Mouse (Mus musculus) adrenal gland, postnatal 25 days (tissue): ENCODE results near the gene Arel1. TPM values are rescaled to one million over a fixed set of nuclear protein-coding genes. Genes with fewer than 3 reads are reported as not detected.

Experiments
- DNase-seq: peaks from one replicate; pipeline ENCODE4 v3.0.0; 2021; ENCODE audit warnings: mixed read lengths
- total RNA-seq: library from RNA; stranded (reverse); gene quantifications from 2 replicates; pipeline ENCODE4 v1.2.3, GENCODE M21; 2021

Gene Arel1
- total RNA-seq, 1 experiment from 2014 or later, result 37.3 TPM

DNA sequence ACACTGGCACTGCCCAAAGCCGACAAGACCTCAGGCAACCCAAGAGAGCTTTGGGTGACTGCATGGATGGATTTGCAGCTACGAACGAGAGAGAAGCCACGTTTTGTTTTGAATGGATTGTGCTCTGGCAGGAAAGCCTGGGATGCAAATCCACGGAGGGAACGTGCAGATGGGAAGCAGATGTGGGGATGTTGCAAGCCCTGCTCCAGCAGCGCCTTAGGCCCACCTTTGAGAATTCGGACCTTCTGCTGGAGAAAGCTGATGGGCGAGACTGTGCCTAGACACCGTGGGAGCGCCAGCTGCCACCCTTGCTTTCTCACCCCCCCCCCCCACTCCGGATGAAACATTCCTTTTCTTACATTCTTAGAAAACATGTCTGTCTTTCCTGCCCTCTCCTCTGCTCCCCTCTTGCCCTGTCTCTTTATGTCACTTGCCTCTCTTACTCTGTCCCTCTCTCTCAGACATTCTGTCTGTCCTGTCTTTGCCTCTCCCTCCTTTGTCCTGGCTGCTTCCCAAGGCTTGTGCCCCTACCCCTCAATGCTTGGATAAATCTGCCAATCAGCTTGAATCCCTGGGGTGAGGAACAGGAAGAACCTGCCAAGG lies 63.6 kb downstream of the Arel1 start:
- no peak for DNase-seq

DNA sequence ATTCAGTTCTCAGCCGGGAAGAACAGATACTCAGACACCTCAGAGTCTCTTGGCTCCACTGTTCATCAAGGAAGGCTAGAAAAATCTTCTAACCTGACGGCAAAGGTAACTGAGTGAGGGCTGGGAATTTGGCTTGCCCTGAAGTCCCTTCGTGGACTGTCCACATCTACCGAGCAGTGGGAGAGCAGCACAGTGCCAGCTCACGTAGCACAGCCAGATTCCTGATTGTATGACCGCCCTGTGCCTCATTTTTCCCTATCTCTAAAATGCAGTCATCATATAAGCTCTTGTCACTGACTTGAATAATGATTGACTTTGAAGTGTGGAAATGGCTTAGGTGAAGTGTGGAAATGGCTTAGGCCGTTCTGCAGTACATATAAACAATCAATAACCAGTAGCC lies 66.3 kb downstream of the Arel1 start:
- no peak for DNase-seq

DNA sequence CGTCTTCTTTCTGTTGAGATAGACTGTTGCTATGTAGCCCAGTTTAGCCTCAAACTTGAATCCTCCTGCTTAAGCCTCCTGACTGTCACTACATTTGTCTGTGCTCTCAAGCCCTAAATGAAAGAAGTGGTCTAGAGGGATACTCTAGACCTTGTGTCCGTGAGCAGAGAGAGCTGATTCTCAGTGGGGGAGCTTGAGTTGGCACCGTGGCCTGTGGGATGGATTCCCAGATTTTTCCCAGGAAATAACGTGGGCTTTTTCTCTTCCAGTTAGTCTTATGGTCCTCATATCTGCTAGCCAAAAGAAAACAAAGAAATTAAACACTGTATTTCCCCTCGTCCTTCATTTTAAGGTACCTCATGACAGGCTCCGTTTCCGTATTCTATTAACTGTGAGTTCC lies 70.4 kb downstream of the Arel1 start:
- DNase-seq, result no peak

GRCm38 (mm10) chr12:84897322-84897721 lies 73.4 kb downstream of the Arel1 start:
- no peak for DNase-seq

DNA sequence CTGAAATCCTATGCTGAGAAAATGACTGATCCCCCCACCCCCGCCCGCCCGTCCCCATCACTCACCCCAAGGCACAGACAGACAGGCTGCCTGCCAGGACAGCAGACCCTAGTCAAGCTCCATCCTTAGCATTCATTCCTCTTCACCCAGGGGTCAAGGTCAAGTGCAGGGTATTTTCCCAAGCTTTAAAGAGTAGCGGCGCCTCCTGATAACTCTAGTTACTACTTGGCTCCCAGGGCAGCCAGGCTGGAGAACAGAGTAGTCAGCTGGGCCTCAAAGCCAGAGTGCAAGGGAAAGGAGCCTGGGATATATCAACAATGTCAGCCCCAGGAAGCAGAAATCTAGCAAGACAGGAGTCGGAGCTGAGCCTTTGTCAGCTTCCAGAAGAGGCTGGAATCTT lies 74.5 kb downstream of the Arel1 start:
- DNase-seq, result no peak

DNA sequence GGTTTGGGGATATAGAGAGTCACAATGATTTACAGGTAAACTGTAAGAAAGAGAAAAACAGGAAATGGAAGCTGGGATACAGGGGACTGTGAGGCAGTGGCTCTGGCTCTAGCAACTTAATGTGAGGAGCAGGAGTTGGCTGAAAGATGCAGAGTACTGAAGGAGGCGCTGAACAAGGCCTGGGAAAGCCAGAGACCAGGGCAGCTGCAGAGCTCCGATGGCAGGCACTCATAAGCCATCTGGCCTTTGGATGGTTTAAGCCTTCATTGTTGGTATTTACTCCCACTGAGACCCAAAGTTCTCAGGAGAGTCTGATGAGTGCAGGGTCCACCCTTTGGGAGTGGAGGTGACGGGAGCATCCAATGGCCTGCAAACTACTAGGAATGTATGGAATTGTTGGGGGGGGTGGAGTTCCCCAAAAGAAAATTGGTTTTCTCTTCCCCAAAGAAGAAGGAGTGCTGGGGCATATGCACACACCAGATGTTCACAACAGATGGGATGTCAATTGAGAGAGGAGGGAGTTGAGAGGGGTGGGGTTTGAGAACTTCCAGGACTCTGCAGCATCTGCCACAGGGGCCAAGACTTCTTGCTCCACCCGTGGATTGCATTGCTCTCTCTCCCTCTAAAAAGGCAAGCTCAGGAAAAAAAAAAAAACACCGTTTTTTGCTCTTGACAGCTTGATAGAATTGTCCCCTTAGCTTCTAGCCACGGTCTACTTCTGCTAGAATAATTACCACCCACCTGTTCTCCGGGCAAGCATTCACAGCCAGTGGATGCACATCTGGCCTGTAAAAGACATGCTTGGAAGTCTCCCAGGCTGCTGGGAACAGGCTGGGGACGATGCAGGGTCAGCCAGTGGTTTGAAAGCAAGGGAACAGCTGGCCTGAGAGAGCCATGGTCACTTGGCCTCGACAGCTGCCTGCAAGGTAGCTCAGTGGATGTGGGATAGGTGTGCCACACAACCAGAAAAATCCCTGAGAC lies 76.8 kb downstream of the Arel1 start:
- no peak for DNase-seq

GRCm38 (mm10) chr12:84890289-84890688 lies 80.4 kb downstream of the Arel1 start:
- DNase-seq, result no peak

DNA sequence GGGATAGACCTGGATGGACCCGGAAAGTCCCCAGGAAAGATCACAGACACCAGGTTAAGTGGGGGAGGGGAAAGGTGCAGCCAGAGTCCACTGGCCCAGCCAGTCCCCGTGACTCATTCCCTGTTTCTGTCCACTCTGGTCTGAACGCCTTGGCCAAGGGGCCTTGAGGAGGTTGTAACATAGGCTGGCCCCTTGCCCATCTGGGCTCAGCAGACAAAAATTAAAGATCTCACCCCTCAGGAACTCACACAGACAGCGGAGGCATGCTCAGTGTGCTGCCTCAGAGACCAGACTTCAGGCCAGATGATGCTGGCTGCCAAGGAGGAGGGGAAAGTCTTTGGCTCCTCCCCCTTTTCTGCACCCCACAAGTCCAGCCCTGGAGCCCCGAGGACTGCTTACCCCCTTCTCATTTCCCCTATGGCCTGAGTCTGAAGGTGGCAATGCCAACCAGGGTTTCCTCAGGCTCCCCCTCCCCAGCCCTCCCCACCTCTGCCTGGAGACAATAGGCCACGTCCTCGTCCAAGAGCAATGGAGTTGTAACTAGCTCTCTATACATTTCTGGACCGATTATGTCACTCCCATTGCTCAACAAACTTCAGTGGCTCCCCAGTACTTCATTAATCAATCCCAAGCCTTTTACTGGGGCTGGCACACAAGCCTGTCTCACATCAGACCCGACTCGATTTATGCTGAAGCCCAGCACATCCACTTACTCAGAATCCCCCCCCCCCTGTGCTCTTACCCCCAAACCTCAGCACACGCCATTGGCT lies 85.4 kb downstream of the Arel1 start:
- DNase-seq, result peak; percentile 55

GRCm38 (mm10) chr12:84884423-84885076 lies 86.2 kb downstream of the Arel1 start:
- no peak for DNase-seq

GRCm38 (mm10) chr12:84882796-84883195 lies 87.9 kb downstream of the Arel1 start:
- DNase-seq, result no peak

DNA sequence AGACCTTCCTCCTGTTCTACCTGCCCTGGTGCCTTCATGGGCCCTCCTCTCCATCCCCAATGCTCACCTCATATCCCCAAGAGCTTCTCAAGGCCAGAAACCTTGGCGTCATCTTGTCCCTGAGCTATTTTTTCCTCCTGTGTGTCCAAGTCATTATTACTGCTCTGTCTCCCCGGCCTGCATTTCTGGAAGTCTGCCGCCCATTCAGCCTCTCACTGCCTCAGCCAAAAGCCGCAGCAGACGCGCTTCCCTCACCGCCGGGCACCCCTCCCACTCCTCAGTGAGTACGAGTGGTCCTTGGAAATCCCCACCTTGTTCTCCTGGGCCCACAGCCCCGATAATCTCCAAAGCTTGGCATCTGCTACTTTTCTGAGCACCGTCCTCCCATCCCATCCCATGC lies 90.6 kb downstream of the Arel1 start:
- no peak for DNase-seq

DNA sequence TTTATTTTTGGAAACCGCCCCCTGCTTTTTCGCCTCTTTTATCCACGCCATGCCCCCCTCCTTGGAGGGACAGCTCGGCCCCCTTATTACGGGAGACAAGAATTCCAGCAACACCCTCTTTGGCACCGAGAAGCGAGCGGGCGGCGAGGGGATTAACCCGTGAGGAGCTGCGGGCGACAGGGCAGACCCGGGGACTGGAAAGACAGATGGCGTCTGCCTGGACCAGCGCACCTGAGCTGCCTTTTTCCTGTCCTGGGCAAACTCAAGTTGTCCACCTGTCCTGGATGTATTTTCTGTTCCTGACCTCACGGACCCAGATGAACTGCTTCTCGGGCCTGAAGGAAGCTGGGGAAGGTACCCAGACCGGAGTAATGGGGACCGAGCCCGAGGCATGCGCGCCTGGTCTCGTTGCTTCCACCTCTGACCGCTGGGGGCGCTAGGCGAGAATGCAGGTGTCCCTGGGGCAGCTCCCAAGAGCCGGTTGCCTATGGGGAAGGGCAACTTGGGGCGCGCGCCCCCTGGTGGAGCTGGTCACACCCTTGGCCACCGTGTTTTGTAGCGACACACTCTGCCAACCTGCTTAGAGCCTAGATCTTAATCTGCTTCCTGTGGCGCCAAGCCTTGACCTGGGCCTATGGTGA lies 94.1 kb downstream of the Arel1 start, which contains the start of gene Ltbp2:
Ltbp2 (minus strand) TSS at position 52 of the 641 bp plus-strand sequence.
- peak; percentile 92 for DNase-seq

- DNase-seq, result no peak
Measured at GRCm38 (mm10) chr12:84875761-84876480, 94.8 kb downstream of the Arel1 start.

GRCm38 (mm10) chr12:84873434-84873833 lies 97.3 kb downstream of the Arel1 start:
- DNase-seq, result no peak

DNA sequence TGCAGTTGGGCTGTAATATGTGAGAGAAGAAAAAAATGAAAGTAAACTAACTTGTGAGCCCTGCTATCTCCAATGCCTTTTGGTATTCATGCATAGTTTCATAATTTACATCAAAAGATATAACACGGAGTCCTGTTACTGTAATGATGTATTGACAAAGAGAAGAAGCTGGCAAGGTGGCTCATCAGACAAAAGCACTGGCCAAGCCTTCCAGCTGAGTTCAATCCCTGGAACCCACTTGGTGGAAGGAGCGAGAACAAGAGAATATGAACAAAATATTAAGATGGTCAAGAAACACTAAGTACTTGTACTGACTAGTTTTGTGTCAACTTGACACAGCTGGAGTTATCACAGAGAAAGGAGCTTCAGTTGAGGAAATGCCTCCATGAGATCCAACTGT lies 98.4 kb downstream of the Arel1 start:
- DNase-seq, result no peak

Other genes with a start within 250 kb of the Arel1 start
- 68.1 and 74.3 TPM in 2 replicates for gene Npc2, start 197.7 kb downstream of the Arel1 start, total RNA-seq
- 67.6 and 83.1 TPM in 2 replicates for gene Isca2, start 197.6 kb downstream of the Arel1 start, total RNA-seq
- gene Ltbp2, start 94.4 kb downstream of the Arel1 start, total RNA-seq, result 3.9 and 4.8 TPM in 2 replicates
- 94.7 and 95.8 TPM in 2 replicates for gene Fcf1, start within 50 bp of the Arel1 start, total RNA-seq
- 63.0 and 66.6 TPM in 2 replicates for gene Ylpm1, start 25.4 kb upstream of the Arel1 start, total RNA-seq
- 3.1 and 6.2 TPM in 2 replicates for gene Prox2, start 139.9 kb upstream of the Arel1 start, total RNA-seq
- 288 and 302 TPM in 2 replicates for gene Dlst, start 139.9 kb upstream of the Arel1 start, total RNA-seq
- gene Rps6kl1, start 180.4 kb upstream of the Arel1 start, total RNA-seq, result 1.0 and 1.1 TPM in 2 replicates
- gene Pgf, start 206.9 kb upstream of the Arel1 start, total RNA-seq, result 1.4 and 1.8 TPM in 2 replicates
- gene Eif2b2, start 248.6 kb upstream of the Arel1 start, total RNA-seq, result 68.0 and 83.9 TPM in 2 replicates